Mouse (Mus musculus) thymus, postnatal 10 days (tissue): Measurements from ENCODE around the gene Csmd2.

Source experiments
- DNase-seq, 2 experiments: peaks; one replicate each; pipeline ENCODE4 v3.0.0; 2021; ENCODE audit warnings: low spot score in 2 of 2

Gene Csmd2

GRCm38 (mm10) chr4:128141161-128142101 lies 153.8 kb downstream of the Csmd2 start:
- no peak for DNase-seq

GRCm38 (mm10) chr4:128142279-128142678 lies 154.6 kb downstream of the Csmd2 start:
- DNase-seq, result no peak

DNA sequence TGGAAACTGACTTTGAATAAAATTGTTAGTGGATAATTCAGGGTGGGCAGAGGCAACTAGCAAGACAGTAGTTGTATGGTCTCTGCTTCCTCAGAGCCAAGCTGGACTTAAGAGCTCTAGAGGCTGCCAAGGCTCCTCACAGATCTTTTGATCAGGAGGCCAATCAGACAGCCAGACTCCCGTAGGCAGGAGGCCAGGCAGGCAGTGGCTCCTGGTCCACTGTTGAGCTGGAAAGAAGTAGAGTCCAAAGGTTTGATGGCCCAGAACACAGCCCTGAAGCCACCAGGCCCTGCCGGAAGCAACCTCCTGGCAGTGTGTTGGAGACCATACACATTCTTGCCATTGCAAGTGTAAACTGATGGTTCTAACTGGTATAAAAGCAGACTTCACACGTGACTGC lies 155.5 kb downstream of the Csmd2 start:
- DNase-seq, result no peak

DNA sequence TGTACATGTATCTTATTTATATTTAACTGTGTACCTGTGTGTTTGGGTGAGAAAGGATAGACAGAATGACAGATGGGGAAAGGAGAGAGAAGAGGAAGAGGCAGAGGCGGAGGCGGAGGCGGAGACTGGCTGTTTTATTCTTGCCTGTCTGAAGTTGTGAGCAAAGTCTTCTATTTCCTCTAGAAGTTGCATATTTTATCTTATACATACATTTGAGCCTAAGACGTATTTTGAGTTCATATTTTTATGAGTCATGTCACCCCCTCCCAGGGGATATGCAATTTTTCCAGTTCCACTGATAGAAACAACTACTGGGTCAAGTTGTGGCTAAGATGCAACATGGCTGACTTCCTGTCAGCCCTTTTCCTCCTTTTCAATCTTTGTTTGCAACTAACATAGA lies 161.9 kb downstream of the Csmd2 start:
- no peak for DNase-seq

- DNase-seq, result no peak
These were observed 164.4 kb downstream of the Csmd2 start for GRCm38 (mm10) chr4:128152066-128152465.

DNA sequence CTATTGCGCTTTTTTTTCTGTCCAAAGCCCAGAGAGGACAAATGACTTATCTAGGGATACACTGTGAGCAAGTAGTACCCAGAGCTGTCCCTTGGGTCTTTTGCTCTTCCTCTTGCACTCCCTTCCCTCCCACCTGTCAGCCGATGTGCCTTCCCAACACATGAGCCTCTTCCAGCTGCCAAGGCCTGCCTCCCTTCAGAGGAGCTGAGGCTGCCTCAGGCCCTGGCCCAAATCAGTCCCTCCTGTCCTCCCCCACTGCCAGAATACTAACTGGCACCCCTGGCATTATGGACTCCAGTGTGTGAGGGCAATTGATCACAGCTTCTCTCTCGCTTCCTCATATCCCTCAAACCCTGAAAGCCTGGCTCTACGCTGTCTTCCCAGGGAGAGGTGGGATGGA lies 165.5 kb downstream of the Csmd2 start:
- no peak for DNase-seq

GRCm38 (mm10) chr4:128155226-128155625 lies 167.6 kb downstream of the Csmd2 start:
- DNase-seq, result no peak

- no peak for DNase-seq
These were observed 173.0 kb downstream of the Csmd2 start for GRCm38 (mm10) chr4:128160656-128161055.

- DNase-seq, result no peak
These were observed 182.5 kb downstream of the Csmd2 start for GRCm38 (mm10) chr4:128170181-128170580.

GRCm38 (mm10) chr4:128171233-128171632 lies 183.6 kb downstream of the Csmd2 start:
- no peak for DNase-seq

DNA sequence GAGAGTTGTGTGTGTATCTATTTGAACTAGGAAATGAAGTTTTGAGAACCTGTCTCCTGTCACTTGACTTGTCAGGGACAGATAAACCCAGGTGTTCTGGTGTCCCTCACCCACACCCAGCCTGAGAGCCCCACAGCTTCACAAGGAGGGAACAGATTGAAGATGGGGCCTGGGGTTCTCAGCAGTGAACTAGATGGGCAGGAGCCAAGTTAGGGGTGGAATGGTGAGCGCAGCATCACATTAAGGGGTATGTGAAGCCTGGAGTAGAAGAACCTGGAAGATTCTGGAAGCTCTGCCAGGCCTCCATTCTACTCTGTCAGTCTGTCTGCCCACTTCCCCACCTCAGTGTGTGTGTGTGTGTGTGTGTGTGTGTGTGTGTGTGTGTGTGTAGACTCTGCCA lies 184.0 kb downstream of the Csmd2 start:
- no peak for DNase-seq

DNA sequence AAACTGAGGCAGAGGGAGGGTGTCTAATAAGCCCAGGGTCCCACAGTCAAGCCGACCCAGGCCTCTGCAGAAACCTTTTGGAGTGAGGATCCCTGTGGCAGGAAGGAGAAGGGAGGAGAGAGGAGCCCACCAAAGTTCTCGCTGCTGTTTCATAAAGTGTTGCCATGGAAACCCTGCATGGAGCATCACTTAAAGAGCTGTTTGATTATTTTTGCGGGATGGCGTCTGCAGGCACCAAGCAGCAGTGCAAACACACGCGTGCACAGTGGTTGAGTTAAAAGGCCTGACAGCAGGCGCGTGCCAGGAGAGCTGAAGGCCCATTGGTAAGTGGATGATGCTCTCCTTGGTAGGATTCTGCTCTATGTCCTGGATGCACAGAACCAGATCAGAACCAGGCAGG lies 191.3 kb downstream of the Csmd2 start:
- DNase-seq, result no peak

- DNase-seq, result no peak
These were observed 191.9 kb downstream of the Csmd2 start for GRCm38 (mm10) chr4:128179581-128179980.

DNA sequence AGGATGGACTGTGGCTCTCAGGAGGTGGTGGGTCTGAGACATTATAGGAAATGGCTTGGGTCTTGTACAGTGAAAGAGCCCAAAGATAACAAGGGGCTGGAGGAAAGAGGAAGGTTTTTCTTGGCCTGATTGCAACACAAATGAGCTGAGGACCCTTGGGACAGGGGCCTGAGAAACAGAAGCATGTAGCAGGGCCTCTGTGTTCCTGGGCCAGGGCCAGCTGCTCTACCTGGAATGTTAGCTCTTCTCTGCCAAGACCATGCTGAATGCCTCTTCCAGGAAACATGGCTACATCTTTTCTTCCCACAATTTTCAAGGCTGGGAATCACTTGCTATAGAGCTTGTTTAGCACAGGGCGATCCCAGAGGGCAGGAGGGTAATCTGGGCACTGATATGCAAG lies 197.1 kb downstream of the Csmd2 start:
- no peak for DNase-seq

DNA sequence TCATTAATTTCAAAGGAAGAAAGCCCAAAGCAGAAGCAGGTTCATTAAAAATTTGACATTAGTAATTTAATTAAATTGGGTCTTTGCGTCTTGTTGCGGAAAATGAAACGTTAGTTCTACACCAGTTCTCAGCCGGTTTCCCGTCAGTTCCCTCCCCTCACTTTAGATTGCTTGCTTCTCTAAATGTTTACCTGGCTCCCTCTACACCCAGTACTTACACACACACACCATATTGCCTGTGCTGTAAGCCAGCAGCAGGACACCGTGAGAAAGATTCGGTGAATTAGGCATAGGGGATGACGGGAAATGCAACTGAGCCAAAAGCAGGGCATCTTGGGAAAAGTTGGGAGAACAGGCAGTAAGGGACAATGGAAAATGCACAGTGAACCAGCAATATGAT lies 206.8 kb downstream of the Csmd2 start:
- no peak for DNase-seq

DNA sequence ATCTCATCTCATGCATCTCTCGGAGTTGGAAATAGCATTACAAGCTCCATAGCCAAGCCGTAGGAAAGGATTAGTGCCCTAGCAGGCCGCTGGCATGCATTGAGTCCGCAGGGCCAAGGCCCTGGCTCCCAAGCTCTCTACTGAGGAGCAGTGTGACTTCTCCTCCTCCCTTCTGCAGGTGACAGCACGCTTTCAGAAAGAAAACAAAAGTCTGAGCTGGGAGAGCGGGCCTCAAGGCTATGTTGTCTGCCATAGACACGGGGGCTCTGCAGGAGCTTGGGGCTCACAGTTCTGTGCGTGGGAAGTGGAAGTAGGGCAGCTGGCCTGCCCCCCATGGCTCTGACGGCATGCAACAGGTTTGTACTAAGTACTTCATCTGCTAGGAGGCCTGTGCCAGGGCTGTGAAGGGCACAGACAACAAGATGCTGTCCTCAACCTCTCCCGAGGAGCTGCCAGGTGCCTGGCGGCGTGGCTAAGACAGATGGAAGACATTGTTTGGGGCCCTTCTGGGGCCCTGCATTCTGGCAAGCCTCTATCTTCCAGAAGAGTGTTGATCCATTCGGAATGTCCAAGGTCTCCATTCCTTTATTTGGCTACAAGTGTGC lies 230.4 kb downstream of the Csmd2 start:
- no peak for DNase-seq

DNA sequence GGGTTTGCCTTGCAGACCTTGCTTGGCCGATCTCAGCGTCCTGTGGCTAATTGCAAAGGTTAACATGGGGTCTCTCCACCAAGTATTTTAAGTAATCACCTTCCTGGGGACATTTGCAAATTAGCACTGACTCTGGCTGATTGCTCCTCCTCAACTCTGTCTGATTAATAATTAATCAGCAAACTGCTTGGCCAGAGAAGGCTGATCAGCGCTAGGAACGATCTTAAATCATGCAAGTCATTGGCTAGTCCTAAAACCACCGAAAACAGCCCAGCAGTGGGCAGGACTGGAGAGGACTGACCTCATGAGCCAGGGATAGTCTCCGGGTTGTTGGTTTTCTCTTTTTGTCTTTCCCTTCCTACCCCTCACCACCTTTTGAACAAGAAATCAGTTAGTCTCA lies 236.8 kb downstream of the Csmd2 start:
- DNase-seq, result no peak

- DNase-seq, result no peak
These were observed 240.0 kb downstream of the Csmd2 start for GRCm38 (mm10) chr4:128227377-128228316.

GRCm38 (mm10) chr4:128233458-128233857 lies 245.8 kb downstream of the Csmd2 start:
- DNase-seq, result no peak

GRCm38 (mm10) chr4:128239113-128239512 lies 251.5 kb downstream of the Csmd2 start:
- DNase-seq, result no peak

DNA sequence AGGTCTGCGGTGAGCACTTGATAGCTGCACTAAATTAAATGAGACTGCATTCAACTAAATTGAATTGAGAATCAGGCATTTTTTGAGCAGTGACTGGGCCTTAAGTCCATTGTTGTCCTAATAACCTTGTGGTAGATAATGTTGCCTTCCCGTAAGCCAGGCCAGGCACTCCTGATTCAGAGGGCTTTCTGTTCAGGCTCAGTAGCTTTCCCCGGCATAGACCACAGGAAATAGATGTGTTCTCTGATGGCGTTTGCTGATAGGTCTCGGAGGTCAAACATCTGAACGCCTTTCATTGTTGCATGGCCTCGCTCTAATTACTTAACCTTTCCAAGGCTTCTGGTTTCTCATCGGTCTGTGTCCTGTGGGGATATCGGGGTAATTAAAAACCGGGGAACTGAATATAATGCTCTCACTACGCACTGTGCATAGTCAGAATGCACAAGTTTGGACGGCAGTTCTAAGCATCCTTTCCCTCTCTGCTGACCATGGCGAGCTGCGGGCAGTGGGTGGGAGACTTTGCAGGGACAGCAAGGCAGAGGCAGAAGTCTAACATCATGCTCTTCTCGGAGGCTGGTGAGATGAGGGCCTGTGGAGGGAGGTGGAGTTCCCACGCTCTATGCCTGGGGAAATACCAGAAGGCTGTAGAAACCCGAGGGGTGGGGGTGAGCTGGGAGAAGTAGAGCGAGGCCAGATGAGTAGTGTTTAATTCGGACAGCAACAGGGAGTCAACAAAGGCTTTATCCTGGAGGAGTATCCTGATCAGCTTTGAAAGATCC lies 253.6 kb downstream of the Csmd2 start:
- DNase-seq, result no peak
